22 mouse cellular contexts compared by ENCODE assay signal in genomic region chr6:114847582-114848174, GRCm38 (mm10).
DNase-seq lines count a peak whose midpoint lies in the region; ATAC-seq and TF ChIP-seq lines count a peak whose summit lies in the region.
"Had no signal": no experiment of that assay in that cellular context is flagged by ENCODE, and none has a peak within 500 bp of the region (broad histone marks: within the 10 kb centered on the region; RNA-seq: fewer than 3 reads in every experiment).

No protein-coding gene starts in this region.

- no peak for TF ChIP-seq EP300 in stomach, postnatal 0 days (optimal IDR thresholded peaks at IDR 0.05)

- H3K4me3 ChIP-seq in hindbrain, embryonic 10.5 days = no peak overlapping the region
- H3K4me3 ChIP-seq in hindbrain, embryonic 12.5 days = no peak overlapping the region
- no peak overlapping the region for H3K4me3 ChIP-seq in midbrain, embryonic 10.5 days
- no peak overlapping the region for H3K4me3 ChIP-seq in midbrain, embryonic 15.5 days
- no peak overlapping the region for H3K4me3 ChIP-seq in limb, embryonic 10.5 days
- H3K4me3 ChIP-seq in stomach, postnatal 0 days (ENCODE audit: low read depth, low read length) = no peak overlapping the region
- H3K4me3 ChIP-seq: embryonic facial prominence, embryonic 10.5 days; embryonic facial prominence, embryonic 12.5 days; forebrain, embryonic 13.5 days; forebrain, embryonic 15.5 days had no signal

- no peak for DNase-seq in hindbrain, embryonic 10.5 days (ENCODE audit: low spot score)
- no peak for DNase-seq in midbrain, embryonic 10.5 days (ENCODE audit: low spot score)
- no peak for DNase-seq in limb, embryonic 10.5 days (ENCODE audit: low spot score)
- no peak for DNase-seq in stomach, postnatal 0 days (ENCODE audit: low spot score)
- DNase-seq in kidney, postnatal 36 days = no peak
- no peak for DNase-seq in adrenal gland, postnatal 4 days (ENCODE audit: low spot score in 2 of 2)
- DNase-seq: adrenal gland, adult 8-10 months; adrenal gland, postnatal 14 days; cerebellum, adult 11-12 months; cerebellum, adult 2 months; cerebellum, adult 9-10 months; cerebellum, postnatal 10 days; cerebellum, postnatal 25 days; forebrain, postnatal 0 days had no signal

- H3K27me3 ChIP-seq in hindbrain, embryonic 10.5 days (ENCODE audit: insufficient read depth, poor library complexity, severe bottlenecking) = 0 out of 2 replicates have a peak, but pooled peaks cover 14% of the 10 kb centered on the region
- H3K27me3 ChIP-seq in hindbrain, embryonic 12.5 days = no peaks in the 10 kb centered on the region
- H3K27me3 ChIP-seq in midbrain, embryonic 10.5 days (ENCODE audit: low read depth, poor library complexity, severe bottlenecking) = 0 out of 2 replicates have a peak, but pooled peaks cover 4% of the 10 kb centered on the region
- no peaks in the 10 kb centered on the region for H3K27me3 ChIP-seq in midbrain, embryonic 15.5 days (replicated peaks)
- H3K27me3 ChIP-seq in limb, embryonic 10.5 days (ENCODE audit: low read depth, poor library complexity, severe bottlenecking) = no peaks in the 10 kb centered on the region
- H3K27me3 ChIP-seq in stomach, postnatal 0 days (ENCODE audit: control insufficient read depth, insufficient read depth, low read length) = no peaks in the 10 kb centered on the region
- H3K27me3 ChIP-seq: embryonic facial prominence, embryonic 12.5 days; forebrain, embryonic 13.5 days; forebrain, embryonic 15.5 days; Patski had no signal

- no peak for TF ChIP-seq CTCF in stomach, postnatal 0 days (IDR thresholded peaks at IDR 0.05; ENCODE audit: low read depth)

- no peak overlapping the region for H3K4me2 ChIP-seq in hindbrain, embryonic 12.5 days (replicated peaks)
- H3K4me2 ChIP-seq in midbrain, embryonic 15.5 days = no peak overlapping the region
- no peak overlapping the region for H3K4me2 ChIP-seq in stomach, postnatal 0 days (replicated peaks; ENCODE audit: low read depth)
- H3K4me2 ChIP-seq: embryonic facial prominence, embryonic 12.5 days; forebrain, embryonic 13.5 days; forebrain, embryonic 15.5 days had no signal

- no peaks in the 10 kb centered on the region for H3K36me3 ChIP-seq in hindbrain, embryonic 10.5 days
- H3K36me3 ChIP-seq in hindbrain, embryonic 12.5 days = no peaks in the 10 kb centered on the region
- no peaks in the 10 kb centered on the region for H3K36me3 ChIP-seq in midbrain, embryonic 10.5 days
- H3K36me3 ChIP-seq in midbrain, embryonic 15.5 days (replicated peaks) = no peaks in the 10 kb centered on the region
- no peaks in the 10 kb centered on the region for H3K36me3 ChIP-seq in limb, embryonic 10.5 days
- no peaks in the 10 kb centered on the region for H3K36me3 ChIP-seq in stomach, postnatal 0 days (ENCODE audit: control insufficient read depth, insufficient read depth, low read length)
- H3K36me3 ChIP-seq: embryonic facial prominence, embryonic 10.5 days; embryonic facial prominence, embryonic 12.5 days; forebrain, embryonic 15.5 days had no signal

- H3K9ac ChIP-seq in hindbrain, embryonic 12.5 days = no peak overlapping the region
- H3K9ac ChIP-seq in midbrain, embryonic 15.5 days = no peak overlapping the region
- no peak overlapping the region for H3K9ac ChIP-seq in stomach, postnatal 0 days (ENCODE audit: low read length)
- H3K9ac ChIP-seq: embryonic facial prominence, embryonic 12.5 days; forebrain, embryonic 13.5 days; forebrain, embryonic 15.5 days; forebrain, postnatal 0 days had no signal

- H3K27ac ChIP-seq in hindbrain, embryonic 10.5 days = 0 out of 2 replicates have a peak overlapping the region, but pooled peaks have one; percentile 5
- no peak overlapping the region for H3K27ac ChIP-seq in hindbrain, embryonic 12.5 days
- 0 out of 2 replicates have a peak overlapping the region, but pooled peaks have one; percentile 70 for H3K27ac ChIP-seq in midbrain, embryonic 10.5 days (replicated peaks)
- no peak overlapping the region for H3K27ac ChIP-seq in midbrain, embryonic 15.5 days
- peak overlapping the region; percentile 32 for H3K27ac ChIP-seq in limb, embryonic 10.5 days
- H3K27ac ChIP-seq in stomach, postnatal 0 days (replicated peaks) = no peak overlapping the region
- H3K27ac ChIP-seq: forebrain, embryonic 13.5 days; forebrain, embryonic 15.5 days had no signal

- WGBS in hindbrain, embryonic 10.5 days = 83% methylated on average over 12 of the region's 12 CpGs
- 80% methylated on average over 12 of the region's 12 CpGs for WGBS in hindbrain, embryonic 12.5 days
- WGBS in midbrain, embryonic 10.5 days = 82% methylated on average over 12 of the region's 12 CpGs
- WGBS in midbrain, embryonic 15.5 days = 84% methylated on average over 12 of the region's 12 CpGs
- WGBS in limb, embryonic 10.5 days = 84% methylated on average over 12 of the region's 12 CpGs
- 64% methylated on average over 12 of the region's 12 CpGs for WGBS in stomach, postnatal 0 days

- peaks cover 56% of the 10 kb centered on the region for H3K4me1 ChIP-seq in hindbrain, embryonic 10.5 days (replicated peaks)
- peaks cover 41% of the 10 kb centered on the region for H3K4me1 ChIP-seq in hindbrain, embryonic 12.5 days
- H3K4me1 ChIP-seq in midbrain, embryonic 10.5 days = peaks cover 59% of the 10 kb centered on the region
- H3K4me1 ChIP-seq in midbrain, embryonic 15.5 days = peaks cover 24% of the 10 kb centered on the region
- peaks cover 72% of the 10 kb centered on the region for H3K4me1 ChIP-seq in limb, embryonic 10.5 days
- H3K4me1 ChIP-seq in stomach, postnatal 0 days (replicated peaks; ENCODE audit: control insufficient read depth, insufficient read depth) = no peaks in the 10 kb centered on the region

- ATAC-seq in hindbrain, embryonic 12.5 days (ENCODE audit: low FRiP score) = no peak
- no peak for ATAC-seq in midbrain, embryonic 15.5 days (replicated peaks)
- peak; percentile 53; the same call in 1 of the 2 replicates for ATAC-seq in stomach, postnatal 0 days (ENCODE audit: low FRiP score, low TSS enrichment)
- ATAC-seq: activated CD4-positive, CD25-positive, alpha-beta regulatory T cell, adult 4 months; forebrain, embryonic 13.5 days; forebrain, embryonic 15.5 days; forebrain, postnatal 0 days; Patski had no signal

- 0 out of 2 replicates have a peak, but pooled peaks cover 3% of the 10 kb centered on the region for H3K9me3 ChIP-seq in hindbrain, embryonic 10.5 days
- no peaks in the 10 kb centered on the region for H3K9me3 ChIP-seq in hindbrain, embryonic 12.5 days (replicated peaks)
- no peaks in the 10 kb centered on the region for H3K9me3 ChIP-seq in midbrain, embryonic 10.5 days (replicated peaks)
- H3K9me3 ChIP-seq in midbrain, embryonic 15.5 days = no peaks in the 10 kb centered on the region
- H3K9me3 ChIP-seq in limb, embryonic 10.5 days (replicated peaks) = no peaks in the 10 kb centered on the region
- H3K9me3 ChIP-seq in stomach, postnatal 0 days (ENCODE audit: control insufficient read depth, low read length) = no peaks in the 10 kb centered on the region
- H3K9me3 ChIP-seq: embryonic facial prominence, embryonic 12.5 days; forebrain, embryonic 13.5 days; forebrain, embryonic 15.5 days had no signal

Comparison
In these comparisons a context has a peak if more than half of its experiments do, and no peak if none do; other contexts are left out.
1. H3K27ac ChIP-seq: peak in hindbrain, embryonic 10.5 days (single experiment), midbrain, embryonic 10.5 days (single experiment) and limb, embryonic 10.5 days (single experiment); none in hindbrain, embryonic 12.5 days (single experiment), midbrain, embryonic 15.5 days (single experiment) and stomach, postnatal 0 days (single experiment).